Mouse (Mus musculus): ENCODE data around the gene Olfr17. TPM values are rescaled to one million over a fixed set of nuclear protein-coding genes. Genes with fewer than 3 reads are reported as not detected.
"Not testable (repeated sequence)": the region's sequence is repeated elsewhere in the genome, so short reads cannot be mapped to it uniquely, and the experiment has no call there.

Gene Olfr17
- not detected in 2 replicates for polyA plus RNA-seq (2012; ENCODE audit: insufficient read depth, insufficient read length, missing spikeins)

GRCm38 (mm10) chr7:107092920-107093319, at the start of gene Olfr17:
TSS of gene Olfr17 (plus strand) at chr7:107093220.
- Histone ChIP-seq H3K4me3 (ENCODE audit: insufficient read depth, low read depth, low read length) (no peak within 1 kb of the TSS), H3K27ac (replicated peaks; ENCODE audit: low read depth, low read length) (no peak within 1 kb of the TSS), H3K4me1 (ENCODE audit: control insufficient read depth, insufficient read depth, insufficient read length, low read length) (no peaks in the 10 kb centered on the region)

GRCm38 (mm10) chr7:107044407-107044806, 48.6 kb upstream of the Olfr17 start:
- H3K4me1 ChIP-seq (ENCODE audit: control insufficient read depth, insufficient read depth, insufficient read length, low read length): no peaks in the 10 kb centered on the region
- no peak overlapping the region for H3K4me3 ChIP-seq (ENCODE audit: insufficient read depth, low read depth, low read length)
- no peak overlapping the region for H3K27ac ChIP-seq (replicated peaks; ENCODE audit: low read depth, low read length)

- no peak overlapping the region for H3K27ac ChIP-seq (replicated peaks; ENCODE audit: low read depth, low read length)
- no peaks in the 10 kb centered on the region for H3K4me1 ChIP-seq (ENCODE audit: control insufficient read depth, insufficient read depth, insufficient read length, low read length)
- H3K4me3 ChIP-seq (ENCODE audit: insufficient read depth, low read depth, low read length): no peak overlapping the region
Observed at GRCm38 (mm10) chr7:107045833-107046232, 47.2 kb upstream of the Olfr17 start.

GRCm38 (mm10) chr7:107047578-107047977, 45.4 kb upstream of the Olfr17 start:
- Histone ChIP-seq H3K4me1 (ENCODE audit: control insufficient read depth, insufficient read depth, insufficient read length, low read length) (no peaks in the 10 kb centered on the region), H3K4me3 (ENCODE audit: insufficient read depth, low read depth, low read length) (peak overlapping the region; percentile 14; the same call in 1 of the 2 replicates), H3K27ac (replicated peaks; ENCODE audit: low read depth, low read length) (no peak overlapping the region)

GRCm38 (mm10) chr7:107070681-107071080, 22.3 kb upstream of the Olfr17 start, which contains the start of gene Olfr714:
TSS of gene Olfr714 (plus strand) at chr7:107070981.
- no peak within 1 kb of the TSS for H3K4me3 ChIP-seq (ENCODE audit: insufficient read depth, low read depth, low read length)
- H3K27ac ChIP-seq (replicated peaks; ENCODE audit: low read depth, low read length): no peak within 1 kb of the TSS
- no peaks in the 10 kb centered on the region for H3K4me1 ChIP-seq (ENCODE audit: control insufficient read depth, insufficient read depth, insufficient read length, low read length)

- H3K4me1 ChIP-seq (ENCODE audit: control insufficient read depth, insufficient read depth, insufficient read length, low read length); H3K27ac ChIP-seq (replicated peaks; ENCODE audit: low read depth, low read length); H3K4me3 ChIP-seq (ENCODE audit: insufficient read depth, low read depth, low read length): not testable (repeated sequence)
Observed at GRCm38 (mm10) chr7:107110269-107110668, 17.2 kb downstream of the Olfr17 start, which contains the start of gene Olfr715b. TSS of gene Olfr715b (minus strand) at chr7:107110369.

- H3K4me3 ChIP-seq (ENCODE audit: insufficient read depth, low read depth, low read length); H3K27ac ChIP-seq (replicated peaks; ENCODE audit: low read depth, low read length); H3K4me1 ChIP-seq (ENCODE audit: control insufficient read depth, insufficient read depth, insufficient read length, low read length): not testable (repeated sequence)
Observed at GRCm38 (mm10) chr7:107130983-107131382, 38.0 kb downstream of the Olfr17 start, which contains the start of gene Olfr715. TSS of gene Olfr715 (minus strand) at chr7:107131083.

- H3K4me3 ChIP-seq (ENCODE audit: insufficient read depth, low read depth, low read length); H3K4me1 ChIP-seq (ENCODE audit: control insufficient read depth, insufficient read depth, insufficient read length, low read length); H3K27ac ChIP-seq (replicated peaks; ENCODE audit: low read depth, low read length): not testable (repeated sequence)
Observed at GRCm38 (mm10) chr7:107138027-107138426, 45.0 kb downstream of the Olfr17 start, which contains the start of gene Olfr716. TSS of gene Olfr716 (plus strand) at chr7:107138327.

Other genes with a start within 250 kb of the Olfr17 start
- not detected in 2 replicates for gene Olfr703, start 249.9 kb upstream of the Olfr17 start, polyA plus RNA-seq (2012; ENCODE audit: insufficient read depth, insufficient read length, missing spikeins)
- not detected in 2 replicates for gene Olfr704, start 230.0 kb upstream of the Olfr17 start, polyA plus RNA-seq (2012; ENCODE audit: insufficient read depth, insufficient read length, missing spikeins)
- gene Olfr705, start 216.3 kb upstream of the Olfr17 start, polyA plus RNA-seq (2012; ENCODE audit: insufficient read depth, insufficient read length, missing spikeins): not detected in 2 replicates
- gene Olfr706, start 205.1 kb upstream of the Olfr17 start, polyA plus RNA-seq (2012; ENCODE audit: insufficient read depth, insufficient read length, missing spikeins): not detected in 2 replicates
- gene Olfr707, start 192.0 kb upstream of the Olfr17 start, polyA plus RNA-seq (2012; ENCODE audit: insufficient read depth, insufficient read length, missing spikeins): not detected in 2 replicates
- not detected in 2 replicates for gene Olfr1532-ps1, start 185.2 kb upstream of the Olfr17 start, polyA plus RNA-seq (2012; ENCODE audit: insufficient read depth, insufficient read length, missing spikeins)
- not detected in 2 replicates for gene Olfr709-ps1, start 161.0 kb upstream of the Olfr17 start, polyA plus RNA-seq (2012; ENCODE audit: insufficient read depth, insufficient read length, missing spikeins)
- gene Olfr710, start 144.9 kb upstream of the Olfr17 start, polyA plus RNA-seq (2012; ENCODE audit: insufficient read depth, insufficient read length, missing spikeins): not detected in 2 replicates
- gene Olfr6, start 129.3 kb upstream of the Olfr17 start, polyA plus RNA-seq (2012; ENCODE audit: insufficient read depth, insufficient read length, missing spikeins): not detected in 2 replicates
- not detected in 2 replicates for gene Olfr711, start 117.8 kb upstream of the Olfr17 start, polyA plus RNA-seq (2012; ENCODE audit: insufficient read depth, insufficient read length, missing spikeins)
- gene Olfr2, start 87.1 kb upstream of the Olfr17 start, polyA plus RNA-seq (2012; ENCODE audit: insufficient read depth, insufficient read length, missing spikeins): not detected in 2 replicates
- gene Olfr713, start 62.0 kb upstream of the Olfr17 start, polyA plus RNA-seq (2012; ENCODE audit: insufficient read depth, insufficient read length, missing spikeins): not detected in 2 replicates
- gene Olfr714, start 22.2 kb upstream of the Olfr17 start, polyA plus RNA-seq (2012; ENCODE audit: insufficient read depth, insufficient read length, missing spikeins): not detected in 2 replicates
- gene Olfr715b, start 17.1 kb downstream of the Olfr17 start, polyA plus RNA-seq (2012; ENCODE audit: insufficient read depth, insufficient read length, missing spikeins): not detected in 2 replicates
- gene Olfr715, start 37.9 kb downstream of the Olfr17 start, polyA plus RNA-seq (2012; ENCODE audit: insufficient read depth, insufficient read length, missing spikeins): not detected in 2 replicates
- gene Olfr716, start 45.1 kb downstream of the Olfr17 start, polyA plus RNA-seq (2012; ENCODE audit: insufficient read depth, insufficient read length, missing spikeins): not detected in 2 replicates
- gene Nlrp14, start 73.8 kb downstream of the Olfr17 start, polyA plus RNA-seq (2012; ENCODE audit: insufficient read depth, insufficient read length, missing spikeins): not detected in 2 replicates
- not detected in 2 replicates for gene Rbmxl2, start 116.2 kb downstream of the Olfr17 start, polyA plus RNA-seq (2012; ENCODE audit: insufficient read depth, insufficient read length, missing spikeins)